Mouse (Mus musculus) spleen, adult 2 months (tissue): ENCODE data around the gene Phip. TPM values are rescaled to one million over a fixed set of nuclear protein-coding genes. Genes with fewer than 3 reads are reported as not detected.

Source experiments
- DNase-seq, 2 experiments: peaks; one replicate each; pipeline versions ENCODE4 v3.0.0 to v3.0.0-alpha.2; 2012 to 2021; ENCODE audit warnings: low spot score in 2 of 2, low read depth in 1 of 2
- H3K27ac ChIP-seq: fragments of 200-500 bp; 2 replicates; pipeline ENCODE4 v1.5.1; 2012; ENCODE audit warnings: low read length, inconsistent platforms; ENCODE audit not compliant: insufficient read depth
- H3K27me3 ChIP-seq: fragments of 200-500 bp; 2 replicates; pipeline ENCODE4 v1.6.1; 2012; ENCODE audit warnings: mild to moderate bottlenecking, moderate library complexity, low read length, inconsistent platforms; ENCODE audit not compliant: control insufficient read depth, insufficient read depth
- H3K36me3 ChIP-seq: fragments of 200-500 bp; 2 replicates; pipeline ENCODE4 v1.6.1; 2012; ENCODE audit warnings: mild to moderate bottlenecking, low read length, inconsistent platforms; ENCODE audit not compliant: control insufficient read depth, insufficient read depth
- H3K4me1 ChIP-seq: fragments of 200-500 bp; 2 replicates; pipeline ENCODE4 v1.6.1; 2011; ENCODE audit warnings: inconsistent platforms; ENCODE audit not compliant: control insufficient read depth, insufficient read depth, insufficient read length
- H3K4me3 ChIP-seq: fragments of 200-500 bp; 2 replicates; pipeline ENCODE4 v1.5.1; 2011; ENCODE audit warnings: mild to moderate bottlenecking, inconsistent platforms; ENCODE audit not compliant: insufficient read depth, insufficient read length; ENCODE audit errors: extremely low read depth
- CTCF ChIP-seq: fragments of 200-500 bp; IDR thresholded peaks from 2 replicates; pipeline ENCODE4 v1.5.1; 2011; ENCODE audit warnings: mild to moderate bottlenecking, inconsistent platforms; ENCODE audit not compliant: insufficient read depth, insufficient read length, insufficient replicate concordance; ENCODE audit errors: extremely low read depth
- POLR2A ChIP-seq: fragments of 200-500 bp; IDR thresholded peaks from 2 replicates; pipeline ENCODE4 v1.6.1; 2011; ENCODE audit warnings: low read depth, low read length, inconsistent platforms
- WGBS: fragments of 180-500 bp; shearing (Covaris S2); methylation state at CpG from one replicate; pipeline ENCODE4 v1.1.7; 2018; 5-methylcytosine and 5-hydroxymethylcytosine counted together
- polyA plus RNA-seq: library from polyadenylated mRNA; depleted of rRNA; stranded (reverse); fragments of >200 nt; gene quantifications from 2 replicates; pipeline ENCODE4 v1.2.3, GENCODE M21; 2012

Gene Phip
- polyA plus RNA-seq, 1 experiment: 4.0 TPM

DNA sequence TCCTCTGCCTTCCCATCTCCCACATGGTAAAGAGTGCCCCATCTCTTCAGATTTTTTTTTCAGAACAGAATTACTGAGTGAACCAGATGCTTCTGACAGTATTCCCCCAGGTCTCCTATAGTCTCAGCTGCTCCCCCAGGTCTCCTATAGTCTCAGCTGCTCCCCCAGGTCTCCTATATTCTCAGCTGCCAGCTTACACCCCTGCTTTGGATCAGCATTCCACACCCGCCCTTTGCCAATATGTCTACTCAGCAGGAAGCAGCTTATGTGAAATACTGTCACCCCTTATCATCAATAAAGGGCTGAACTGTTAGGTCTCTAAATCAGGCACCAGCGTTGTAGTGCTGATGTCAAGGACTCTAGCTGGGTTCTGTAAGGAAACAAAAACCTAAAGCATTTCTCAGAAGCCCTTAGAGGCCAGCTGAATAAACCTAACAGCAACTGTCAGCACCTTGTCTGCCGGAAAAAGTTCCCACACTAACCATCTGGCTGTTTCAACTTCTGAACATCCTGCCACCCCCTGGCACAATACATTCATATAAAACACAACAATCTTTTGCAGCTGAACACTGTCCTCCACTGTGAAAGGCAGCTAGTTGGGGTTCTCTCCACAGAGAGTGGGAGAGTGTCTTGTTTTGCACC is 120.2 kb downstream of the Phip start:
- 44% methylated on average over 3 of the region's 3 CpGs for WGBS

GRCm38 (mm10) chr9:82854040-82854439 is 121.3 kb downstream of the Phip start:
- 68% methylated on average over 2 of the region's 2 CpGs for WGBS
- Histone ChIP-seq H3K4me1 (no peaks in the 10 kb centered on the region), H3K36me3 (no peaks in the 10 kb centered on the region), H3K27me3 (no peaks in the 10 kb centered on the region), H3K4me3 (no peak overlapping the region), H3K27ac (no peak overlapping the region)
- DNase-seq: no peak
- TF ChIP-seq POLR2A (no peak), CTCF (no peak; the same call in 1 of the 2 replicates)

More for the DNA sequence above, 120.2 kb downstream of the Phip start:
- Histone ChIP-seq H3K4me3 (no peak overlapping the region), H3K27ac (no peak overlapping the region), H3K27me3 (no peaks in the 10 kb centered on the region), H3K36me3 (no peaks in the 10 kb centered on the region), H3K4me1 (no peaks in the 10 kb centered on the region)
- TF ChIP-seq CTCF: no peak
- no peak for TF ChIP-seq POLR2A
- DNase-seq: no peak

DNA sequence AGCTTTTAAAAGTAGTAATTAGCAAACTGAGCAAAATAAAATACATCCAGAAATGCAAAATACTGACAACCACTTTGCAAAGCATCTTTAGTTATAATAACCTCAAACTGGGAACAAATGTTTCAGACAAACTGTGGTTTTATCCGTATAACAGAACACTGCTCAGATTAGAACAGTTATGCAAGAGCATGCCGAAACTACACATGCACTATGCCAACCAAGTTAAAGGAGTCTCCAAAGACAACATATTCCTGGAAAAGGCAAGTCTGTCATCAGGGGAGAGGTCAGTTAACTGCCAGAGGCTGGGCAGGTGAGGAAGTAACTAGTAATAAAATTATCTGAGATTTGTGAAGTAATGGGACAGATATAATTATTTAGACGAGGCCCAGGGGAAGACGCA is 132.6 kb downstream of the Phip start:
- DNase-seq: no peak
- H3K27ac ChIP-seq: no peak overlapping the region
- TF ChIP-seq POLR2A (no peak), CTCF (no peak)
- H3K4me1 ChIP-seq: no peaks in the 10 kb centered on the region
- WGBS: 79% methylated on average over 4 of the region's 4 CpGs
- H3K4me3 ChIP-seq: no peak overlapping the region
- no peaks in the 10 kb centered on the region for H3K27me3 ChIP-seq
- no peaks in the 10 kb centered on the region for H3K36me3 ChIP-seq

DNA sequence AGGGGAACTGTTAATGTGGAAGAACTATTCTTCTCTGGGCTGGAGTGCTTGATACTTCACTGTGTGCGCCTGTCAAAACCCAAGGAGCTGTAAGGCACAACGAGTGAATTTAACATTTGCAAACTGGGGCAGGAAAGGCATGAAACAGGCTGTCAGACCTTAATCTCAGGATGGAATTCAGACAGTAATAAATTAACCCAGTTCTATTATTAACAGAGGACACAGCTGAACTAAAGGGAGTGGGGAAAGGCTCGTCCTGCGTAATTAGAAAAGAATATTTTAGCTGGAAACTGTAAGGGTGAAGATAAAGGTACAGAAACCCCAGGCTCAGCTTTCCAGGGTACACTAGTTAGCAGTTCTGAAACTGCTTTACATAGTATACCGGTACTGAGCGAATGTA is 139.4 kb downstream of the Phip start:
- H3K27me3 ChIP-seq: no peaks in the 10 kb centered on the region
- H3K36me3 ChIP-seq: no peaks in the 10 kb centered on the region
- no peak for TF ChIP-seq POLR2A
- no peak for TF ChIP-seq CTCF
- no peaks in the 10 kb centered on the region for H3K4me1 ChIP-seq
- no peak for DNase-seq
- WGBS: 81% methylated on average over 6 of the region's 6 CpGs
- H3K4me3 ChIP-seq: no peak overlapping the region
- no peak overlapping the region for H3K27ac ChIP-seq

- no peak for TF ChIP-seq CTCF
- no peak overlapping the region for H3K4me3 ChIP-seq
- 86% methylated on average over 4 of the region's 4 CpGs for WGBS
Observed at GRCm38 (mm10) chr9:82831891-82832290, 143.4 kb downstream of the Phip start.

GRCm38 (mm10) chr9:82829693-82830430 is 145.5 kb downstream of the Phip start:
- WGBS: 1% methylated on average over 65 of the region's 65 CpGs
- Histone ChIP-seq H3K4me1 (no peaks in the 10 kb centered on the region; the same call in 1 of the 2 replicates), H3K36me3 (no peaks in the 10 kb centered on the region), H3K4me3 (peak overlapping the region; percentile 66), H3K27ac (0 out of 2 replicates have a peak overlapping the region, but pooled peaks have one; percentile 1), H3K27me3 (no peaks in the 10 kb centered on the region)
- peak; percentile 77 to 85 for DNase-seq
- TF ChIP-seq CTCF (no peak), POLR2A (no peak; the same call in 1 of the 2 replicates)

More at GRCm38 (mm10) chr9:82831891-82832290, 143.4 kb downstream of the Phip start:
- Histone ChIP-seq H3K4me1 (no peaks in the 10 kb centered on the region; the same call in 1 of the 2 replicates), H3K36me3 (no peaks in the 10 kb centered on the region), H3K27ac (no peak overlapping the region), H3K27me3 (no peaks in the 10 kb centered on the region)
- no peak for DNase-seq
